Mouse (Mus musculus) adrenal gland, adult (tissue): ENCODE data around the gene Klk12.

Source experiments
- DNase-seq, 2 experiments: peaks; one replicate each; pipeline ENCODE4 v3.0.0; 2022 to 2023; ENCODE audit warnings: low spot score in 1 of 2; ENCODE audit not compliant: inconsistent age in 2 of 2

Klk12 gene

GRCm38 (mm10) chr7:43791591-43791990 lies 22.9 kb downstream of the Klk12 start, which contains the start of gene Klk9:
TSS of gene Klk9 (plus strand) at chr7:43791891.
- no peak for DNase-seq

- no peak for DNase-seq
Measured at GRCm38 (mm10) chr7:43796355-43796754, 27.7 kb downstream of the Klk12 start.

- no peak for DNase-seq
Measured at GRCm38 (mm10) chr7:43797333-43797769, 28.7 kb downstream of the Klk12 start, which contains the start of gene Klk8. TSS of gene Klk8 (plus strand) at chr7:43797577.

GRCm38 (mm10) chr7:43797844-43798462 lies 29.3 kb downstream of the Klk12 start:
- no peak for DNase-seq

GRCm38 (mm10) chr7:43799876-43800275 lies 31.2 kb downstream of the Klk12 start:
- no peak for DNase-seq

- no peak for DNase-seq
Measured at GRCm38 (mm10) chr7:43810994-43811393, 42.3 kb downstream of the Klk12 start, which contains the start of gene Klk7. TSS of gene Klk7 (plus strand) at chr7:43811294.

- DNase-seq = no peak
Measured at GRCm38 (mm10) chr7:43815211-43815610, 46.5 kb downstream of the Klk12 start.

GRCm38 (mm10) chr7:43816746-43817145 lies 48.0 kb downstream of the Klk12 start:
- no peak for DNase-seq

- DNase-seq = no peak
Measured at GRCm38 (mm10) chr7:43821581-43821980, 52.9 kb downstream of the Klk12 start.
